Mouse (Mus musculus): ENCODE data around the gene F5. TPM values are rescaled to one million over a fixed set of nuclear protein-coding genes. Genes with fewer than 3 reads are reported as not detected.

The F5 gene
- total and polyA plus RNA-seq, 3 experiments: not detected

DNA sequence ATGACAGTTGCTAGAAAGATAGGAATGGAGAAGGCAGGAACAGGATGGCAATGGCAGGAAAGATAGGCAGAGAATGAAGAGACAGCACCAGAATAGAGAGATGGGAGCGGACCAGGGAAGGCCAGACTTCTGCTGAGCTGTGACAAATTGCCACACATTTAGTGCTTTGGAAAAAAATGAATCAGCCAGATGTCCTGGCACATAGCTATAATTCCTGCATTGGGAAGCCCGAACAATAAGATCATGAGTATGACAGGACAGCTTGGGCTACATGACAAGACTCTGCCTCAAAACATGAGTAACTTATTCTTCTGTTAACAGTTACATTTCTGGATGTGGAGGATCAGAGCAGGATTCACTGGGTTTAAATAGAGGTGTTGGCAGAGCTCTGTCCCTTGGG is 8.1 kb downstream of the F5 start:
- DNase-seq (ENCODE audit: low read depth, low spot score): no peak
- no peaks in the 10 kb centered on the region for H3K4me1 ChIP-seq (ENCODE audit: control insufficient read depth in 1 of 2, insufficient read depth in 2 of 2, low read length in 2 of 2)
- TF ChIP-seq CHD1 (IDR thresholded peaks at IDR 0.05; ENCODE audit: low read depth, low read length): no peak
- H3K27me3 ChIP-seq (ENCODE audit: control insufficient read depth in 1 of 2, insufficient read depth in 2 of 2, low read length in 2 of 2): peaks cover 0 to 9% of the 10 kb centered on the region in 2 experiments
- no peaks in the 10 kb centered on the region for H3K79me2 ChIP-seq (ENCODE audit: control insufficient read depth, insufficient read depth, low read length, poor library complexity)
- H3K36me3 ChIP-seq (ENCODE audit: control insufficient read depth in 1 of 2, insufficient read depth in 2 of 2, low read length in 2 of 2): no peaks in the 10 kb centered on the region
- H3K4me3 ChIP-seq (ENCODE audit: control insufficient read depth in 1 of 2, insufficient read depth in 1 of 2, low read depth in 2 of 2, low read length in 2 of 2): no peak overlapping the region
- no peaks in the 10 kb centered on the region for H3K9me3 ChIP-seq (replicated peaks; ENCODE audit: insufficient read depth, low read length)
- H3K9ac ChIP-seq (ENCODE audit: control insufficient read depth, low read depth, low read length, poor library complexity, severe bottlenecking): no peak overlapping the region
- H3K27ac ChIP-seq (ENCODE audit: control insufficient read depth, low read depth, low read length): no peak overlapping the region

DNA sequence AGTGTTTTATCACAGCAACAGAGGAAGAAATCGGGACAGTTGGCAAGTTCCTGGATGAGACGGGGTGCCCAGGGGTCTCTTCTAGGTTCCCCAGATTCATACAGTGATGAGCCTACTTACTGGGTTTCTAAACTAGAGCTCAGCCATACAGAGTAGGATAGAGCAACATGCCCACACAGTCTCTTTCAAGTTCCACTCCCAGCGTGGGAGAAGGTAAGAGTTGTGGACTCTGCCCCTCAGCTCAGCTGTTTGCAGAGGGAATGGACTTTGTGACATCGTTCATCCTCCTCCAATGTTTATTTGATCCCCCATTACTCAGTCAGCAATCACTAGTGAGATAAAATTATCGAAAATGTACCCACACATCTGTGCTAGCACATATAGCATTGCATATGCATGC is 11.1 kb downstream of the F5 start:
- H3K27ac ChIP-seq (ENCODE audit: control insufficient read depth, low read depth, low read length): no peak overlapping the region
- H3K36me3 ChIP-seq (ENCODE audit: control insufficient read depth in 1 of 2, insufficient read depth in 2 of 2, low read length in 2 of 2): no peaks in the 10 kb centered on the region
- no peak for DNase-seq (ENCODE audit: low read depth, low spot score)
- no peaks in the 10 kb centered on the region for H3K79me2 ChIP-seq (ENCODE audit: control insufficient read depth, insufficient read depth, low read length, poor library complexity)
- H3K9me3 ChIP-seq (replicated peaks; ENCODE audit: insufficient read depth, low read length): no peaks in the 10 kb centered on the region
- no peak overlapping the region for H3K9ac ChIP-seq (ENCODE audit: control insufficient read depth, low read depth, low read length, poor library complexity, severe bottlenecking)
- H3K4me1 ChIP-seq (ENCODE audit: control insufficient read depth in 1 of 2, insufficient read depth in 2 of 2, low read length in 2 of 2): no peaks in the 10 kb centered on the region
- H3K4me3 ChIP-seq (ENCODE audit: control insufficient read depth in 1 of 2, insufficient read depth in 1 of 2, low read depth in 2 of 2, low read length in 2 of 2): no peak overlapping the region
- TF ChIP-seq TCF12 (IDR thresholded peaks at IDR 0.05; ENCODE audit: low read depth, low read length) (no peak), NELFE (IDR thresholded peaks at IDR 0.05; ENCODE audit: low read depth, low read length) (no peak), MYB (IDR thresholded peaks at IDR 0.05; ENCODE audit: low read depth, low read length) (no peak), TBP (IDR thresholded peaks at IDR 0.05; ENCODE audit: low read depth, low read length) (no peak), BHLHE40 (IDR thresholded peaks at IDR 0.05; ENCODE audit: borderline replicate concordance, low read depth, low read length) (no peak), GABPA (IDR thresholded peaks at IDR 0.05; ENCODE audit: low read depth, low read length) (no peak), POLR2A (IDR thresholded peaks at IDR 0.05; ENCODE audit: control insufficient read depth in 1 of 2, insufficient read depth in 1 of 2, low read depth in 1 of 2, low read length in 2 of 2, poor library complexity in 1 of 2) (no peak), RCOR1 (IDR thresholded peaks at IDR 0.05; ENCODE audit: low read depth, low read length) (no peak), RAD21 (IDR thresholded peaks at IDR 0.05; ENCODE audit: low read depth, low read length) (no peak)
- peaks cover 0 to 7% of the 10 kb centered on the region in 2 experiments; a peak in 3 of 4 replicates for H3K27me3 ChIP-seq (ENCODE audit: control insufficient read depth in 1 of 2, insufficient read depth in 2 of 2, low read length in 2 of 2)

DNA sequence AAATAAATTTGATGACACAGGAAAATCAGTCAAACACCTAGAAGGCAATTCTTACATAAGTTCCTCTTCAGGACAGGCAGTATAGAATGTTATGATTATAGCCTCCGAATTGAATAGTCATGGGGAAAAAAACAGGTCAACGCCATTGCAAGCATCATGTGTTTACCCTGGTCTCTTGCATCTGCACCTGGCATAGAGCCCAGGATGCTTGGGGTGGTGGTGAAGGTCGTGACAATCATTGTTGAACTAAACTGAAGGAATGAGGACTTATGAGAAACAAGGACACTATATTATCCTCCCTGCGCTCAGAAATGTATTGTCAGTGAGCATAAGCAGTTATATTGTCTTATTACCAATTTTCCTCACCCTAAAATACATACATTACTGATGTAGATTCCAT is 17.2 kb downstream of the F5 start:
- H3K27ac ChIP-seq (ENCODE audit: control insufficient read depth, low read depth, low read length): no peak overlapping the region
- no peaks in the 10 kb centered on the region for H3K27me3 ChIP-seq (ENCODE audit: control insufficient read depth in 1 of 2, insufficient read depth in 2 of 2, low read length in 2 of 2)
- H3K4me3 ChIP-seq (ENCODE audit: control insufficient read depth in 1 of 2, insufficient read depth in 1 of 2, low read depth in 2 of 2, low read length in 2 of 2): no peak overlapping the region
- H3K9ac ChIP-seq (ENCODE audit: control insufficient read depth, low read depth, low read length, poor library complexity, severe bottlenecking): no peak overlapping the region
- DNase-seq (ENCODE audit: low read depth, low spot score): no peak
- peaks cover 0 to 3% of the 10 kb centered on the region in 2 experiments; a peak in 2 of 4 replicates for H3K4me1 ChIP-seq (ENCODE audit: control insufficient read depth in 1 of 2, insufficient read depth in 2 of 2, low read length in 2 of 2)
- no peaks in the 10 kb centered on the region for H3K9me3 ChIP-seq (replicated peaks; ENCODE audit: insufficient read depth, low read length)
- TF ChIP-seq NELFE (IDR thresholded peaks at IDR 0.05; ENCODE audit: low read depth, low read length) (no peak), ZC3H11A (IDR thresholded peaks at IDR 0.05; ENCODE audit: low read depth, low read length) (no peak), ZNF384 (IDR thresholded peaks at IDR 0.05; ENCODE audit: low read depth, low read length) (no peak), ETS1 (IDR thresholded peaks at IDR 0.05; ENCODE audit: low read depth, low read length) (no peak), POLR2A (IDR thresholded peaks at IDR 0.05; ENCODE audit: control insufficient read depth in 1 of 2, insufficient read depth in 1 of 2, low read depth in 1 of 2, low read length in 2 of 2, poor library complexity in 1 of 2) (no peak)
- H3K36me3 ChIP-seq (ENCODE audit: control insufficient read depth in 1 of 2, insufficient read depth in 2 of 2, low read length in 2 of 2): no peaks in the 10 kb centered on the region; a peak in 1 of 4 replicates
- no peaks in the 10 kb centered on the region for H3K79me2 ChIP-seq (ENCODE audit: control insufficient read depth, insufficient read depth, low read length, poor library complexity)

Data from MEL (cell line).